Mouse (Mus musculus): ENCODE measurements around the gene 6720489N17Rik. TPM values are rescaled to one million over a fixed set of nuclear protein-coding genes. Genes with fewer than 3 reads are reported as not detected.
A peak's percentile ranks its signal among the peaks of the same experiment; 100 is the strongest.
"Not testable (repeated sequence)": the region's sequence is repeated elsewhere in the genome, so short reads cannot be mapped to it uniquely, and the experiment has no call there.

6720489N17Rik gene
- total and polyA plus RNA-seq, 3 experiments: 6.2 to 159 (median 6.7) TPM

- not testable (repeated sequence) for H3K4me3 ChIP-seq (ENCODE audit: control insufficient read depth in 1 of 2, insufficient read depth in 1 of 2, low read depth in 2 of 2, low read length in 2 of 2); H3K27ac ChIP-seq (ENCODE audit: control insufficient read depth, low read depth, low read length); H3K79me2 ChIP-seq (ENCODE audit: control insufficient read depth, insufficient read depth, low read length, poor library complexity); H3K9me3 ChIP-seq (replicated peaks; ENCODE audit: insufficient read depth, low read length); H3K36me3 ChIP-seq (ENCODE audit: control insufficient read depth in 1 of 2, insufficient read depth in 2 of 2, low read length in 2 of 2); H3K9ac ChIP-seq (ENCODE audit: control insufficient read depth, low read depth, low read length, poor library complexity, severe bottlenecking); H3K4me1 ChIP-seq (ENCODE audit: control insufficient read depth in 1 of 2, insufficient read depth in 2 of 2, low read length in 2 of 2); H3K27me3 ChIP-seq (ENCODE audit: control insufficient read depth in 1 of 2, insufficient read depth in 2 of 2, low read length in 2 of 2)
- DNase-seq (ENCODE audit: low read depth, low spot score): peak; percentile 73
- TF ChIP-seq SIN3A (IDR thresholded peaks at IDR 0.05; ENCODE audit: low read length) (0 out of 2 replicates have a peak, but pooled peaks have one; percentile 22), CTCF (IDR thresholded peaks at IDR 0.05 in 2 of 3, conservative IDR thresholded peaks at IDR 0.05 in 1 of 3; ENCODE audit: control insufficient read depth in 1 of 3, insufficient read depth in 1 of 3, low read depth in 2 of 3, low read length in 3 of 3, poor library complexity in 1 of 3, severe bottlenecking in 1 of 3) (peak; percentile 27 to 70 (median 61); a peak in 4 of 6 replicates), ZC3H11A (IDR thresholded peaks at IDR 0.05; ENCODE audit: low read depth, low read length) (peak; percentile 75), RAD21 (IDR thresholded peaks at IDR 0.05; ENCODE audit: low read depth, low read length) (peak; percentile 74), SMC3 (IDR thresholded peaks at IDR 0.05; ENCODE audit: low read depth, low read length) (peak; percentile 69), ZNF384 (IDR thresholded peaks at IDR 0.05; ENCODE audit: low read depth, low read length) (peak; percentile 39; the same call in 1 of the 2 replicates)
Observed at GRCm38 (mm10) chr13:62627071-62627470, 3.1 kb upstream of the 6720489N17Rik start.

- peak; percentile 57 for DNase-seq (ENCODE audit: low read depth, low spot score)
- H3K9ac ChIP-seq (ENCODE audit: control insufficient read depth, low read depth, low read length, poor library complexity, severe bottlenecking): peak overlapping the region; percentile 54
- peak overlapping the region; percentile 56 to 59 for H3K4me3 ChIP-seq (ENCODE audit: control insufficient read depth in 1 of 2, insufficient read depth in 1 of 2, low read depth in 2 of 2, low read length in 2 of 2)
Observed at GRCm38 (mm10) chr13:62624277-62624665, 289 bp upstream of the 6720489N17Rik start.

GRCm38 (mm10) chr13:62617449-62617848, 6.5 kb downstream of the 6720489N17Rik start:
- not testable (repeated sequence) for H3K27me3 ChIP-seq (ENCODE audit: control insufficient read depth in 1 of 2, insufficient read depth in 2 of 2, low read length in 2 of 2); H3K27ac ChIP-seq (ENCODE audit: control insufficient read depth, low read depth, low read length); H3K9me3 ChIP-seq (replicated peaks; ENCODE audit: insufficient read depth, low read length); H3K79me2 ChIP-seq (ENCODE audit: control insufficient read depth, insufficient read depth, low read length, poor library complexity); H3K4me3 ChIP-seq (ENCODE audit: control insufficient read depth in 1 of 2, insufficient read depth in 1 of 2, low read depth in 2 of 2, low read length in 2 of 2); H3K4me1 ChIP-seq (ENCODE audit: control insufficient read depth in 1 of 2, insufficient read depth in 2 of 2, low read length in 2 of 2); H3K9ac ChIP-seq (ENCODE audit: control insufficient read depth, low read depth, low read length, poor library complexity, severe bottlenecking); H3K36me3 ChIP-seq (ENCODE audit: control insufficient read depth in 1 of 2, insufficient read depth in 2 of 2, low read length in 2 of 2)
- TF ChIP-seq MYB (IDR thresholded peaks at IDR 0.05; ENCODE audit: low read depth, low read length): peak; percentile 47
- TF ChIP-seq TCF12 (IDR thresholded peaks at IDR 0.05; ENCODE audit: low read depth, low read length): peak; percentile 50; the same call in 1 of the 2 replicates
- TF ChIP-seq EP300 (IDR thresholded peaks at IDR 0.05; ENCODE audit: low read depth in 1 of 2, low read length in 2 of 2): peak; percentile 55 to 74; a peak in 3 of 4 replicates
- 0 out of 2 replicates have a peak, but pooled peaks have one; percentile 22 for TF ChIP-seq TAL1 (IDR thresholded peaks at IDR 0.05; ENCODE audit: low read length)
- peak; percentile 33; the same call in 1 of the 2 replicates for TF ChIP-seq GATA1 (IDR thresholded peaks at IDR 0.05; ENCODE audit: low read depth, low read length)
- peak; percentile 58 for DNase-seq (ENCODE audit: low read depth, low spot score)

More at GRCm38 (mm10) chr13:62624277-62624665, 289 bp upstream of the 6720489N17Rik start:
- not testable (repeated sequence) for H3K79me2 ChIP-seq (ENCODE audit: control insufficient read depth, insufficient read depth, low read length, poor library complexity); H3K4me1 ChIP-seq (ENCODE audit: control insufficient read depth in 1 of 2, insufficient read depth in 2 of 2, low read length in 2 of 2); H3K27me3 ChIP-seq (ENCODE audit: control insufficient read depth in 1 of 2, insufficient read depth in 2 of 2, low read length in 2 of 2); H3K36me3 ChIP-seq (ENCODE audit: control insufficient read depth in 1 of 2, insufficient read depth in 2 of 2, low read length in 2 of 2); H3K9me3 ChIP-seq (replicated peaks; ENCODE audit: insufficient read depth, low read length); H3K27ac ChIP-seq (ENCODE audit: control insufficient read depth, low read depth, low read length)

DNA sequence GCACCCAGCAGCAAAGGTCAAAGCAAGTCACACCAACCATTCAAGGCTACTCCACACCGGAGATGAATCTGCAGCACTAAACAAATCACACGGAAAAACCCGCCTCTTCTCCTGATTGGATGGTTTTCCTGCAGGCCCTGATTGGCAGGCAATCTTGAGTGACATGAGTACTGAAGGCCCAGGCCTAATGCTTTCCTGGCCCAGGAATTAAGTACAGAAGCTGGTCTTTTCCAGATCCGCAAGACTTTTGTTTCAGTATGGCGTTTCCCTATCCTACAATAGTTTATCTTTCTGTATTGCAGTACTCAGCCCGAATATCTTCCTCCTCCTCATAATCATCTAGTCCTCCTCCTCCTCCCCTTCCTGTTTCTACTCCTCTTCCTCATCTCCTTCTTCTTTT, 52.9 kb downstream of the 6720489N17Rik start, which contains the start of gene Zfp934:
Zfp934 (minus strand) TSS at position 101 of the 400 bp plus-strand sequence.
- H3K27ac ChIP-seq (ENCODE audit: control insufficient read depth, low read depth, low read length): not testable (repeated sequence)

More for the DNA sequence above, 52.9 kb downstream of the 6720489N17Rik start, which contains the start of gene Zfp934:
- H3K9ac ChIP-seq (ENCODE audit: control insufficient read depth, low read depth, low read length, poor library complexity, severe bottlenecking); H3K4me3 ChIP-seq (ENCODE audit: control insufficient read depth in 1 of 2, insufficient read depth in 1 of 2, low read depth in 2 of 2, low read length in 2 of 2); H3K79me2 ChIP-seq (ENCODE audit: control insufficient read depth, insufficient read depth, low read length, poor library complexity); DNase-seq (ENCODE audit: low read depth, low spot score); H3K36me3 ChIP-seq (ENCODE audit: control insufficient read depth in 1 of 2, insufficient read depth in 2 of 2, low read length in 2 of 2); H3K9me3 ChIP-seq (replicated peaks; ENCODE audit: insufficient read depth, low read length); H3K27me3 ChIP-seq (ENCODE audit: control insufficient read depth in 1 of 2, insufficient read depth in 2 of 2, low read length in 2 of 2); H3K4me1 ChIP-seq (ENCODE audit: control insufficient read depth in 1 of 2, insufficient read depth in 2 of 2, low read length in 2 of 2): not testable (repeated sequence)
